Mouse (Mus musculus) ovary, postnatal 36 days (tissue): ENCODE results near the gene Ctnnbip1.

Experiments
- DNase-seq: peaks from one replicate; pipeline ENCODE4 v3.0.0; 2022; ENCODE audit warnings: low spot score, mixed read lengths

Ctnnbip1 gene

DNA sequence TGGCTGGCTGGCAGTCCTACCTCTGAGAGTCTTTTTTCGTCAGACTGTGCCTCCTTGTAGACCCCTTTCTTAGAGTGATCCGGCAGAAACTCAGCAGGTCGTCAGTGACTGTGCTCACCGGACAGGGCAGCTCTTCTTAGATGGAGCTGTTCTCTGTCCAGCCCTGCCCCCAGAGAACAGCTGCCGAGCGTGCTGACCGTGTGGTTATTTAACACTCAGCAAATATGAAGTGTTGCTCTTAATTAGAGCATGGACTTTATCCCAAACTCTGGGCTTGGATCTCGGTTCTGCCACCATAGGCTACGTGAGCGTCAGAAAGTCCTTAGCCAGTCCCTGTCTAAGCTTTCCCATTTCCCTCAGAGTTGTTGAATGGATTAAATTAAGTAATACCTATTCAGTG lies 3.2 kb downstream of the Ctnnbip1 start:
- no peak for DNase-seq

DNA sequence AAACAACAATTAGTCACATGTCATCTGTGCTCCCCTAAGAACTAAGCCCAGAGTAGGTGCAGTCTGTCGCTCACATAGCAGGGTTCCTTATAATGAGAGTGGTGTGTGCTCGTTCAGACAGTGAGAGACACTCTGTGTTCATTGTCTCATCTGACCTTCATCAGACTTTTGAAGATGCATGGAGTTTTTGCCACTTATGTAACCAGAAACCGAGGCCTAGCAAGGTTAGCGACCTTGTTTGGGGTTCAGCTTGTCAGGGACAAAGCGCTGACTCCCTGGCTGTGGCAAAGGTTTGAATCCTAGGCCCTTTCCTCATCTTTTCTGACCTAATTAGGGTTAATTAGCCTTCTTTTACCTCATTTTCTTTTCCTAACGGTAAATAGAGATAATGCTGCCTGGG lies 5.9 kb downstream of the Ctnnbip1 start:
- DNase-seq = no peak

- DNase-seq = no peak
These were observed 7.1 kb downstream of the Ctnnbip1 start for GRCm38 (mm10) chr4:149525170-149525569.

DNA sequence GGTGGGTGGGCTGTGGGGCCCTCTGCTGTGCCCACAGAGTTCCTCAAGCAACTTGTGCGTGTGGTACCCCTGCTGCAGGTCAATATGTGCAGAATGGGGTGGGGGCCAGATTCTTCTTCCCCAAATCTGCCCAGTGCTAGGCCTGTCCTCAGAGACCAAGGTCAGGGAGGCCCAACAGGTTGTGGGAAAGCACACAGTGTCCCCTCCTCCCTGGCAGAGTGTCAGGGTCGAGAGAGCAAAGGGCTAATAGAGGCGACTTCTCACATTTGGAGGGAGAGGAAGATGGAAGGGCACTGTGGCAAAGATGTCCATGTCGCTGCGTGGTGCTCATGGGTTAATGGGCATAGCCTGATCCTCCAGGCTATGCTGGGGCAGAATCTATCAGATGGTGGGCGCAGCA lies 7.8 kb downstream of the Ctnnbip1 start:
- DNase-seq = no peak

- no peak for DNase-seq
These were observed 8.3 kb downstream of the Ctnnbip1 start for GRCm38 (mm10) chr4:149526330-149526729.

DNA sequence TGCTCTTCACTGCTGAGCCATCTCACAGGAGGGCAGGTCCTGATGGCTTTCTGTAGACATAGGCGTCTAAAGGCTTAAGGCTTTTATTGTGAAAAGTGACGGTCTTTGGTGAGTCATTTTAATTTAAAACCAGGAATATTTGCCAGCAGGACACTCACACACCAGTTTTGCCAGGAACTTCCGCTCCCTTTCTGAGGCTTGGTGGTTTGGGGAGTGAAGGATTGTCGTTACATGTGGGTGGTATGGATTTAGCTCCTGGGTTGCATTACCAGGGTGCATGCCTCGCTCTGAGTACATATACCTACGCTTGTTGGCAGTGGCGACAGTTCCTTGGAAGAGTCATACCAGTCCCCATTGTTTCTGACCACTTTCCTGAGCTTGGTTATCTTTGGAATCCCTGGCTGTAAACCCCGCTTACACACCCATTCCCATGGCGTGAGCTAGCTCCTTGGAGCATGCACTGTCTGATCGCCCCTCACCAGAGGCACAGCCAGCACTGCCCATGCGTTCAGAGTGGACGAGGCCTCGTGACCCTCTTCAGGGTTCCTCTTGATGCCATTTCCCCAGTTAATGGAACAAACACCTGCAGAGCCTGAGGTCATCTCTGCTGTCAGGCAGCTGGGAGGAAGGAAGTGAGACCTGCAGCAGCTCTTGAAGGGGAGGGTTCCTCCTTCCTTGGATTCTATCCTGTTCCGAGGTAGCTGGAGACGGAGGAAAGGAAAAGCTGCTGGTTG lies 9.8 kb downstream of the Ctnnbip1 start:
- no peak for DNase-seq

DNA sequence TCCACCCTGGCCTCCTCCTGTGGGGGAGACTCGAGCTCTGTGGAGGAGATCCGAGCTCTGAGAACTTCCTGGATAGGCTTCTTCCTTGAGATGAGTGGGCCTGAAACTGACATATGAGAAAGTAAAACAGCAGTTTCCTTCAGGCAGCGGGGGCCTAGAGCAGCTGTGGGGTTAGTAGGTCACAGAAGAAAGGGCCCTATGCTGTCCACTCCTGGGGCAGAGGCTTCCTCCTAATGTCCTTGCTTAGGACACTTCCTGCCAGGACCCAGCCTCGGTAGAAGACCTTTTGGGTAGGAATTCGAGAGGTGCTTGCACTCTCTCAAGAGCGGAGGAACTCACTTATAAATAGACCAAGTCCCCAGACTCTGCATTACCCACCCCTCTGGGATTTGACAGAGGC lies 11.7 kb downstream of the Ctnnbip1 start:
- no peak for DNase-seq

GRCm38 (mm10) chr4:149539441-149539840 lies 21.4 kb downstream of the Ctnnbip1 start:
- DNase-seq = no peak

GRCm38 (mm10) chr4:149541935-149542334 lies 23.9 kb downstream of the Ctnnbip1 start:
- DNase-seq = no peak

DNA sequence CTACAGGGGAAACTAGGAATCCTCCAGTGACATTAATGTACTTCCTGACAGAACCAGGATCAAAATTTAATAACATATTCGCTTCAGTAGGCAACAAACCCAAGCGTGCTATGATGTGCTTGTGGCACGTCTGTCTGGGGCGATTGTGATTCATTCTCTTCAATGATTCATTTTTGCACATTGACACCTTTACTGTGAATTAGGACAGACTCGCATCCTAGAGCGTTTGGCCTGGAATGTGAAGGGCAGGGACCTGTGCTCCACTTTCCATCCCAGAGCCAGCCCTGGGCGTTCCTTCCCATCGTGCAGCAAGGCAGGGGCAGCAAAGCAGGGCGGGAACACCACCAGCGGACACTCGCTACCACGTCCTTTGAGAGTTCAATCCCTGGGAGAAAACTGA lies 24.4 kb downstream of the Ctnnbip1 start:
- no peak for DNase-seq

DNA sequence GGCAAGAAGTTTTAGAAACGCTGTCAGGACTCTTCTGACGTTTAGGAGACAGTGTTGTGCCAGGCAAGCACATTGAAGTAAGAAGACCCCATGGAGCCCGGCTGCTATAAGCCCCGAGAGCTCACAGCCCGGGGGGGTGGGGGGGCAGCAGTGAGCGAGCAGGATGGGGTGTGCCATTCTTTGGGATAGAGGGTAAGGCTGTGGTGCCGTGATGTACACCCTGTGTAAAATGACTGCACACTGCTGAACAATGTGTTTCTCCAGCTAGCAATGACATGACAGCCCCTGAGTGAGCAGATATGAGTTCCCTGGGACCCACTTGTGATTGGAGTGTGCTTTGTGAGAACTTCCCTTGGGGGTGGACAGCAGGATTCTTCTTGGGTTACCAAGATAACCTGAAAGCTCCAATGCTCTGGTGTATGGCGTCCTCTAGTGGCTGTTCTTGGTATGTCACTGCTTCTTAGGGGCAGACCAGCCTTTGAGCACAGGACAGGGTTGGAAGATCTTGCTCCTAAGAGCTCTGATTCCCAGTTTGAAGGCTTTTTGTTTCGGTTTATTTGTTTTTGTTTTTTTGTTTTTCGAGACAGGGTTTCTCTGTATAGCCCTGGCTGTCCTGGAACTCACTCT lies 25.0 kb downstream of the Ctnnbip1 start:
- DNase-seq = peak; percentile 64

GRCm38 (mm10) chr4:149544892-149545291 lies 26.9 kb downstream of the Ctnnbip1 start:
- no peak for DNase-seq

- no peak for DNase-seq
These were observed 28.9 kb downstream of the Ctnnbip1 start for GRCm38 (mm10) chr4:149546797-149547444.

GRCm38 (mm10) chr4:149547523-149547922 lies 29.5 kb downstream of the Ctnnbip1 start:
- no peak for DNase-seq

DNA sequence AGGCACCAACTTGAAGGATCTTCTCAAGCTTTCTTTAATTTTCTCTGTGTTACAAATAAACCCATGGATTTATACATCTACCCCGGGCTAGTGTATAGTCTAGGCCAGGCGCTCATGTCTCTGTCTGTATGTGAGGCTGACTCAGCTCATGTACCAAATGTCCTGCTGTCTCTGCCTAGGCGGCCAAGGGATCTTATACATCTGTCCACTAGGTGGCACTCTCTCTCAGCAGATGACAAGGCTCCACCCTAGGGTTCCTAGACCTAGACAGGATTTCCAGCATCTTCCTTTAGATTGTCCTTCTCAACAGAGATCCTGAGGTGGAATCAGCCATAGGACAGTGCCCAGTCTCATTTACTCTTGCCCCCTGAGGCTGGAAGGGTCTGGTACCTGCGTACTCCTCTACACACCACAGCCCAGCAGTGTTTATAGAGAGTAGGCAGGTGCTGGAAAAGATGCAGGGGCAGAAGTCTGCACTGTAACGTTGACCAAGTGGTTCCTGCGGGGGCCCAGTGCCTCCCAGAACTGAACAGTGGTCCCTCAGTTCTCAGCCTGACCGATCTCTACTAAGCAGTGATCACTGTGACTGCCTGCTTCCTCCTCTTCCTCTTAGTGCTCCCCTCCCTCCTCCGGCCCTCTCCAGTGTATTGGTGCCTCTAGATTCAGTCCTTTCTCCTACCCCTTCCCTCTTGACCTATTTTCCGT lies 31.3 kb downstream of the Ctnnbip1 start:
- peak; percentile 56 for DNase-seq

DNA sequence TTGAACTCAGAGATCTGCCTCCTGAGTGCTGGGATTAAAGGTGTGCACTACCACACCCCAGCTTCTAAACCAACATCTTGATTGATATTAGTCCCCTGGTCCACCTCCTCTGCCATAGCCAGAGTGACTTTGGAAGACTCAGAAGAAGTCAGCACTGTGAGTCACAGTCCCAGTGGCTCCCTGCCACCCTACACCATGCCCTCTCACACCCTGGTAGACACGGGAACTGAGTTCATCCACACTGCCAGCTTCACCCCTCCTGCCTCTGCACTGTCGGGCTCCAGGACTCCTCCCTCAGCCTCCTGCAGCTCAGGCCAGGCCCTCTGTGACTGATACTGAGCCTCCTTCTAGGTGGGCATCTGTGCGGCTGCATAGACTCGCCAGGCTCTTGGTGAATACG lies 32.8 kb downstream of the Ctnnbip1 start:
- DNase-seq = no peak

- DNase-seq = no peak
These were observed 33.7 kb downstream of the Ctnnbip1 start for GRCm38 (mm10) chr4:149551696-149552095.

DNA sequence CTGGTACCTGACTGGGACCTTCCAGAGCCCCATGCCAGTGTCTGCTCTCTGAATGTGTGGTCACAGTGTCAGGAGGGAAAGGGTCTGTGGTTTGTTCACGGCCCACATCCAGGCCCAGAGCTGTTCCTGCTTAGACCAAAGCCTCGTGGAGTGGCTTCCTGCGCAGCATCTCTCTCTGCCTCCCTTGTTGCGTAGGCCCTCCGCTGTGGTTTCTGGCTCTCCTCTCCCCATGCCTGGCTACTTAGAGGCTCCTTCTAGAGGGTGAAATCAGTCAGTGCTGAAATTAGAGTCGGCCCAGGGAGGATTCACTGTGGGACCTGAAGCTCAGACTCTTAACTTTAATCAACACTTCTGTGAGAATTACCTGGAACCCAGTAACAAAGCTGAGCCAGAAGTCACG lies 35.8 kb downstream of the Ctnnbip1 start:
- DNase-seq = no peak

DNA sequence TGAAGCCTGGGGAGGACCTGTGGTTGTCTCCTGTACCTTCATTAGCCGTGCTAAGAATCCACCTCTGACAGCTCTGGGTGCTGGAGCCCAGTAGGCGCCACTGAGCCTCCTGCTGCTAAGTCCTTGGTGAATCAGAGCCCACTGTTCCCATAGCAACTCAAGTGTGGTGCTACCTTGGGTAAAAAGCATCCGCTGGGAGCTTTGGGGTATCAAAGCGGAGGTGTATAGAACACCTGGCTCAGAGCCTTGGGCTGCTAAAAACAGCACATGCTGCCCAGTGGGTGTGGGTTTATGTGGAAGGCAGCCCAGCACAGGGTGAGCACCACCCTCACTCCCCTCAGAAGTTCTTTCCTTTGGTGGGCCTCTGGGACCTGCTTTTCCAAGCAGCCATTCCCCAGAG lies 38.1 kb downstream of the Ctnnbip1 start:
- DNase-seq = no peak

GRCm38 (mm10) chr4:149557905-149558304 lies 39.9 kb downstream of the Ctnnbip1 start:
- no peak for DNase-seq

- DNase-seq = no peak
These were observed 40.4 kb downstream of the Ctnnbip1 start for GRCm38 (mm10) chr4:149558389-149558788.

DNA sequence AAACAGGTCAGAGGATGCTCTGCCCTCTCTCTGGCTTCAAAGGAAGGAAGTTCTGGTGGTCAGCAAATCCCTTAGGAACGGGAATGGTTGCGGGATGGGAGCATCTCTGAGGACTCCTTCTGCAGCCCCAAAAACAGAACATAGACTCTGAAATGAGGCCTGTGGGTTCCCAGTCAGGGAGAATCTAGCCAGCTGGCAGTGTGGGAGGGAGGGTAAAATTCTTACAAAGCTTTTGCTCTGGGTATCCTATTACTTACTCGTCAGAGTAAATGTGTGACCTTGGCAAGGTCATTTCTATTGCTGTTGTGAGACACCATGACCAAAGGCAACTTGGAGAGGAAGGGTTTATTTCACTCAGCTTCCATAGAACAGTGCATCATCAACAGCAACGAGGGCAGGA lies 43.4 kb downstream of the Ctnnbip1 start:
- DNase-seq = no peak
